Mouse (Mus musculus): ENCODE results near the gene Cbx8. TPM values are rescaled to one million over a fixed set of nuclear protein-coding genes. Genes with fewer than 3 reads are reported as not detected.

Gene Cbx8
- polyA plus RNA-seq, 1 experiment from 2014 or later: 9.8 TPM

DNA sequence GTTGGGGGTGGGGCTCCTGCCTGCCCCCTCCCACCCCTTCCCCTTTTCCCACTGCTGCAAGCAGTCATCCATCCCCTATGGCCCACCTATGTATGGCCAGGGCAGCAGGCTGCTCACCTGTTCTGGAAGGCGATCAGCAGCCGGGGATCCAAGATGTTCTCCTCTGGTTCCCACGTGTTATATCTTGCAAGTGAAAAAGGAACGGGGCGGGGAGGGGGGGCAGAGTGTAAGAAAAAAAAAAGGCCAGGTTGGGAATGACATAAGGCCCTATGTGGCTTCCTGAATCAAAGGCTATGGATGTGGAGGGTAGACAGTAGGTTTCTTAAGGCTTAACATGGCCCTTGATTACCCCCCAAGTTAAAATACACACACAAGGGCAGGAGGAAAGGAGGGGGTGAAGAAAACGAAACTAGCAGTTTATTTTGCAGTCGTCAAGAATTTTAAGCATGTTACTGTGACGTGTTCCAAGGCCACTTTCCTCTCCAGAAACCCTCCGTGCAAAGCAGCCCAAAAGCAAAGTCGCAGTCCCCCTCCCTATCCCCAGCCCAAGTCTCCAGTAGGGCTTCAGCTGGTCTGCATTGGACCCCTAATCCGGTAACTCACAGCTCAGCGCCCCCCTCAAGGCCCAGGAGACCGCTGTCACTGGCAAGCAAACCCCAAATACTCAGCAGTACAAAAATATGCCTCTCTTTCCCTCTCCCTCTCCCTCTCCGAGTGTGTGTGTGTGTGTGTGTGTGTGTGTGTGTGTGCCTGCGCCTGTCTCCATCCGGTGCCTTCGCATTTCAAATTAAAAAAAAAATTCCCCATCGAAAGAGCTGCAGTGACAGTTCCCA, 43.9 kb upstream of the Cbx8 start:
- Histone ChIP-seq H3K27ac (peak overlapping the region; percentile 98), H3K36me3 (replicated peaks; ENCODE audit: control insufficient read depth, insufficient read depth) (peaks cover 21% of the 10 kb centered on the region), H3K4me2 (replicated peaks) (peak overlapping the region; percentile 98), H3K4me1 (replicated peaks; ENCODE audit: control insufficient read depth, insufficient read depth, low read length) (peaks cover 52% of the 10 kb centered on the region), H3K9ac (peak overlapping the region; percentile 95), H3K9me3 (ENCODE audit: control insufficient read depth, low read length) (no peaks in the 10 kb centered on the region), H3K4me3 (replicated peaks; ENCODE audit: low read length) (peak overlapping the region; percentile 86), H3K27me3 (ENCODE audit: control insufficient read depth, insufficient read depth, low read length) (peaks cover 57% of the 10 kb centered on the region)
- 2% methylated on average over 18 of the region's 18 CpGs for WGBS
- ATAC-seq (ENCODE audit: low FRiP score) (no peak), DNase-seq (ENCODE audit: low spot score) (no peak)

DNA sequence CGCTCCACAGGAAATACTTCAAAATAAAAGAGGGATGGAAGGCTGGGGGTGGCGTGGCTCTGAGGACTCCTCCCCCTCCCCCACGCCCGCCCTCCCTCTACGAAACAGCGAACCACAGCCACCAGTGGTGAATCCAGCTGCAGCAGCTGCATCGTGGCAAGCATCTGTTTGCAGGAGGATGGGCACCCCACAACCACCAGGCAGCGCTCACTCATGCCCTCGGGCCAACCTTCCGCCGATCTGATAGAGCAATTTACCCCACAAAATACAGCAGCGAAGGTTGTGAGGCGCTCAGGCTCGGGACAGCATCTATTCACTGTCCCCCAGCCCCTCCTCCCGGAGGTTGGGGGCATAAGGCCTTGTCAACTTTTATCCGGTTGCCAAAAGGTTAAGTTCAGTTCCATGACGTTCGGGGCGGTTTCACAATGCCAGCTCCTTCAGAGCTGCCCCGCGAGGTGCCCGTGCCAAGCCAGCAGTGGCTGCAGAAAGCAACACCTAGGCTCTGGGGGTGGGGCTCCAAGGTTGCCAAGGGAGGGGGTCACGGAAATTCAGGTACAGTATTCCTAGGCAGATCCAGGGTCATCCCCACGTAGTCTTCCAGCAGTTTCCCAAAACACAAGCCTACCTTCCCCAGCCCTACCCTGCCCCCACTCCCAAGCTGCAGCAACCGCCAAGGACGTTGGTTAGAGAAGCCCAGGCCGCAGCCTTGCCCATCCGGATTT, 43.1 kb upstream of the Cbx8 start:
- WGBS: 3% methylated on average over 28 of the region's 28 CpGs
- DNase-seq (ENCODE audit: low spot score): no peak
- H3K27ac ChIP-seq: peak overlapping the region; percentile 98; the same call in 1 of the 2 replicates

DNA sequence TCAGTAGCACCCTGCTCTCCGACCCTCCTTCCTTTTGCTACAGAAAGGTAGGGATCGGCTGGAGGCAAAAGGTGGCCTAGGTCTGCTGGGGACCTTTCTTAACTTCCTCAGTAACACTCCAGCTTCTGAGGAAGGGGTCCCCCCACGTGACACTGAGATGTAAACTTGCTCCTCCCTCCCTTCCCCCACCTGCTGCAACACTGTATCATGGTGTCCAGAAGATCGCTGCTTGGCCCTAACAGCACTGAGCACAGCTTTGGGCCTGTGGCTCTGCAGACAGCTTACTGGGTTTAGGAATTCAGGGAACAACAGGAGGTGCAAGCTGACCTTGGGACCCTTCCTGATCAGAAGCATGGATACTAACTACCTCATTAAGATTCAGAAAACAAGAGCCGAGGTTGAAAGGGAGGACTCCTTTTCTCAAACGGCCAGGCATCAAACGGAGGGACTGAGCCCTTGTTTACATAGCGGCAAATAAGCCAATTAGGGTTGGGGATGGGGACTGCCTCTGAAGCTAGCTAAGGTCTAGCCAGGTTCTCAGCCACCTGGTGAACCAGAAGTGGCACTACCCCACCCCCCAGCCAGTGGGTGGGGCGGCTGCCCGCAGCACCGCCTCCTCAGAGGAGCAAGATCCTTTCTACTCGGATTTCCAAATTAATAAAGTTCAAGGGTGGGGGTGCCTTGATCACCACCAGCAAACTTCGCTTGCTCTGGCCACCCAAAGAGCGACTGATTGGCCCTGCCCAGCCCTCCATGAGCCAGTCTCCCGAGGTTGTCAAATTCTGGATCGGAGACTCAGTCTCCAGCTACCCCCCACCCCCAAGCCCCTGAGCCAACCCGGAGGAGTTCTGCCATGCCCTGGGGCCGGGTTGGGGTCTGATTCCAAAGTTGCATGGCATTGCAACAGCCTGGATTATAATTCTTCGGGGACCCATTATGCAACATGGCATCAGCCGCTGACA, 42.1 kb upstream of the Cbx8 start:
- WGBS: 13% methylated on average over 20 of the region's 20 CpGs
- peaks cover 42% of the 10 kb centered on the region for H3K27me3 ChIP-seq (ENCODE audit: control insufficient read depth, insufficient read depth, low read length)
- peak overlapping the region; percentile 95 for H3K9ac ChIP-seq
- DNase-seq (ENCODE audit: low spot score) (no peak), ATAC-seq (ENCODE audit: low FRiP score) (no peak)
- H3K4me1 ChIP-seq (replicated peaks; ENCODE audit: control insufficient read depth, insufficient read depth, low read length): peaks cover 66% of the 10 kb centered on the region
- no peaks in the 10 kb centered on the region for H3K9me3 ChIP-seq (ENCODE audit: control insufficient read depth, low read length)
- H3K4me2 ChIP-seq (replicated peaks): peak overlapping the region; percentile 98
- peaks cover 26% of the 10 kb centered on the region for H3K36me3 ChIP-seq (replicated peaks; ENCODE audit: control insufficient read depth, insufficient read depth)
- H3K27ac ChIP-seq: no peak overlapping the region
- peak overlapping the region; percentile 86 for H3K4me3 ChIP-seq (replicated peaks; ENCODE audit: low read length)

More for the DNA sequence above, 43.1 kb upstream of the Cbx8 start:
- H3K4me2 ChIP-seq (replicated peaks): peak overlapping the region; percentile 98
- peaks cover 52% of the 10 kb centered on the region for H3K27me3 ChIP-seq (ENCODE audit: control insufficient read depth, insufficient read depth, low read length)
- H3K9me3 ChIP-seq (ENCODE audit: control insufficient read depth, low read length): no peaks in the 10 kb centered on the region
- H3K36me3 ChIP-seq (replicated peaks; ENCODE audit: control insufficient read depth, insufficient read depth): peaks cover 26% of the 10 kb centered on the region
- no peak for ATAC-seq (ENCODE audit: low FRiP score)
- peak overlapping the region; percentile 86 for H3K4me3 ChIP-seq (replicated peaks; ENCODE audit: low read length)
- H3K4me1 ChIP-seq (replicated peaks; ENCODE audit: control insufficient read depth, insufficient read depth, low read length): peaks cover 57% of the 10 kb centered on the region
- peak overlapping the region; percentile 95 for H3K9ac ChIP-seq

DNA sequence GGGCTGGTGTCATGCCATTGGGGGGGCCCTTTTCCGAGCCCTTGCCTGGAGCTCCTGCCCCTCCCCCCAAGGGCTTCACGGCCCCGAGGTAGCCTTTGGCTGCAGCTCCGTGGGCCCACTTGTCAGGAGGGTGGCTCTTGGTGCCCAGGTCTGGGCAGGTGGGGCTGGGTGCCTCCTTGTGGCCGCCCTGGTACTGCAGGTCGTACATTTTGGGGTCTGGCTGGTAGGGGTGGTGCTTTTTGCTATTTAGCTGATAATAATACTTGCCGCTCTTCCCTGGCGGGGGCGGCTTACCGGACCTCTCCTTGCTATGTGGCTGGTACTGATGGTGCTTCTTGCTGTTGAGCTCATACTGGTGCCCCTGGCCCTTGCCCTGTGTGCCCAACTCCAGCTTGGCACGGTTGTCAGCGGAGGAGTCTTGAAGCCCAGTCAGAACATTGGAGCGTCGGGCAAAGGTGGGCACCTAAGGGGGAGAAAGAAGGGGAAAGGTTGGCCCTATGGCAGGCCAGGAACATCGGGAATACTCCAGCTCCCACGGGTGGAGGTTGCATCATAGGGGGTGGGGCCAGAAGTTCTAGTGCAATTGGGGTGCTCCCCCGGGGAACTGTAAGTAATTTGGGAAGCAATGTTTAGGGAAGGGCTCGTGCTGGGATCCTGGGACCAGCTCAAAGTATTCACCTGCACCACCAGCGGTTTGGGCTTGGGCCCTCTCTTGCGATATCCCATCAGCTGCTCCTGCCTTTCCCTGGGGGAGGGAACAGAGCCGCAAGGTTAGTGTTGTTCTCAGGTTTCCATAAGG, 41.3 kb upstream of the Cbx8 start:
- ATAC-seq (ENCODE audit: low FRiP score): no peak
- no peak for DNase-seq (ENCODE audit: low spot score)
- Histone ChIP-seq H3K36me3 (replicated peaks; ENCODE audit: control insufficient read depth, insufficient read depth) (peaks cover 29% of the 10 kb centered on the region), H3K9ac (0 out of 2 replicates have a peak overlapping the region, but pooled peaks have one; percentile 38), H3K4me2 (replicated peaks) (peak overlapping the region; percentile 98), H3K27ac (no peak overlapping the region), H3K4me1 (replicated peaks; ENCODE audit: control insufficient read depth, insufficient read depth, low read length) (peaks cover 66% of the 10 kb centered on the region), H3K9me3 (ENCODE audit: control insufficient read depth, low read length) (no peaks in the 10 kb centered on the region), H3K27me3 (ENCODE audit: control insufficient read depth, insufficient read depth, low read length) (peaks cover 33% of the 10 kb centered on the region), H3K4me3 (replicated peaks; ENCODE audit: low read length) (peak overlapping the region; percentile 86)
- 23% methylated on average over 21 of the region's 21 CpGs for WGBS

DNA sequence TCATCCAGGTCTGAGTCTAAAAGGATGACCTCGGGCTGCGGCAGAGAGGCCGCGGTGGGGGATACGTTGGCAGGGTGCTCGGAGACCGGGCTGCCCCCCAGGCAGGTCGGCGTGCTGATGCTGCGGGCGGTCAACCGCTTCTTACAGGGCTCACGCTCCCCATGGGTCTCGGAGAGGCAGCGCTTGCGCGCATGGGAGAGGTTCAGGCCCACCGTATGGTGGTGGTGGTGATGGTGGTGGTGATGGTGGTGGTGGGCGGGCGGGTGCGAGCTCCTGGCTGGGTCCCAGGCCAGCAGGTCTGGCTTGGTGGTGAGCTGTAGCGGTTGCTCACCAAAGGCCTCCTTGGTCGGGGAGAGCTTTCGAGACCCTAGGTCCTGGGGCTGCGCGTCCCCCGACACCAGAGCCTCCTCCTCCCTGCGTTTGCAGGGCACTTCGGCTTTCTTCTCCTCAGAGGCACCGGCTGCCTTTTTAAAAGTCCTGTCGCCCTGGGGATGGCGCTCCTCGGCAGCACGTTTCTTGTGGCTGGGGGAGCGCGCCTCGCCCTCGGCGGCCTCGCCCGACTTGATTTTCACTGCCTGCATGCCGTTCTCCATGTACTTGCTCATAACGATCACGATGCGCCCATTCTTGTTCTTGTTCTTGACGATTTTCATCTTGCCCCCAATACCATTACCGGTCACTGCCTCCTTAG, 40.5 kb upstream of the Cbx8 start:
- Histone ChIP-seq H3K4me3 (replicated peaks; ENCODE audit: low read length) (peak overlapping the region; percentile 8), H3K4me2 (replicated peaks) (peak overlapping the region; percentile 28), H3K27ac (no peak overlapping the region), H3K9ac (peak overlapping the region; percentile 38; the same call in 1 of the 2 replicates), H3K27me3 (ENCODE audit: control insufficient read depth, insufficient read depth, low read length) (peaks cover 28% of the 10 kb centered on the region), H3K9me3 (ENCODE audit: control insufficient read depth, low read length) (no peaks in the 10 kb centered on the region), H3K36me3 (replicated peaks; ENCODE audit: control insufficient read depth, insufficient read depth) (peaks cover 29% of the 10 kb centered on the region), H3K4me1 (replicated peaks; ENCODE audit: control insufficient read depth, insufficient read depth, low read length) (peaks cover 62% of the 10 kb centered on the region)
- no peak for DNase-seq (ENCODE audit: low spot score)
- no peak for ATAC-seq (ENCODE audit: low FRiP score)
- WGBS: 21% methylated on average over 47 of the region's 47 CpGs

DNA sequence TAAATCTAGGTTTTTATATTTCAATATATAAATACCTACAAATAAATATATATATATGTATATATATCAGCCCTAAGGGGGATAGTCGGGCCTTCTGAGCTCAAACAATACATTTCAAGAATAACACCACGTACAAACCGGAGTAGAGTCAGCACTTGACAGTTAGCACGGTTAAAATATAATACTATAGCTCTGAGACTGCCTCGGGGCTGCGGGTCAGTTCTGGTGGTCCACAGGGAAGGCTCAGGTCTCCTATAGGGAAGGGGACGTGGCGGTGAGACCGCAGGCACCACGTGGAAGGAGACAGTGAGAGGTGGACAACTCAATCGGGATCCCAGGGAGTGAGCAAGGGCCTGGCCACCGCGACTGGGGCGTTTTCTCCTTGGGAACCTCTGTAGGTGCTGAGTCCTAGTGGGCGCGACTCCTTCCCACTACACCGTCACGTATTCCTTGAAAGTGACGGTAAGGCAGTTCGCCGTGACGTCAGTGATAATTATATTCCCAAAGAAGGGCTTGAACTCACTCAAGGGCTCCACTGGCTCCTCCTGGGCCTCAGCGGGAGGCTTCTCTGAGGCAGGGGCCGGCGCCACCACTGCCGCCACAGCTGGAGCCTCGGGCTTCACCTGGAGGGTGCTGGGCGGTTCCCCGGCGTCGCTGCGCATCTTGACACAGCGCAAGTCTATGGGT, 39.8 kb upstream of the Cbx8 start:
- peaks cover 28% of the 10 kb centered on the region for H3K27me3 ChIP-seq (ENCODE audit: control insufficient read depth, insufficient read depth, low read length)
- H3K9ac ChIP-seq: peak overlapping the region; percentile 38; the same call in 1 of the 2 replicates
- H3K36me3 ChIP-seq (replicated peaks; ENCODE audit: control insufficient read depth, insufficient read depth): peaks cover 29% of the 10 kb centered on the region
- no peak for DNase-seq (ENCODE audit: low spot score)
- no peak for ATAC-seq (ENCODE audit: low FRiP score)
- 30% methylated on average over 33 of the region's 33 CpGs for WGBS
- no peaks in the 10 kb centered on the region for H3K9me3 ChIP-seq (ENCODE audit: control insufficient read depth, low read length)
- peak overlapping the region; percentile 8 for H3K4me3 ChIP-seq (replicated peaks; ENCODE audit: low read length)
- H3K27ac ChIP-seq: no peak overlapping the region
- peak overlapping the region; percentile 28 for H3K4me2 ChIP-seq (replicated peaks)
- H3K4me1 ChIP-seq (replicated peaks; ENCODE audit: control insufficient read depth, insufficient read depth, low read length): peaks cover 61% of the 10 kb centered on the region

DNA sequence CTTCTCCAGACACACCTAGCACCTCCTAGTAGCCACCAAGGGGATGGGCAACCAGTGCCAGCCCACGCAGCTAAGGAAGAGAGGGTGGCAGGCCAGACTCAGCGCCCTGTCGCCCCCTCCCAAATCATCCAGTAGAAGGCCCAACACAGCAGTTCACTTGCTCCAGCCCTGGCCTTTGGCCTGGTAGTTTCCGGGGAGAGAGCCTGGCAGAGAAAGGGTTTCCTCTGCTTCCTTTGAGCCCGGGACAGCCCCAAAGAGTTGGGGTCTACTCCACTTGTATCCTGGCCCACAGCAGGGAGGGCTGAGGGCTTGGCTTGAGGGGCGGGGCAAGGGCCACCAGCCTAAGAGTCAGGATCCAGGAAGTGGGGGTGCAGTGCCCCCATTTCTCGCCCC, 38.7 kb upstream of the Cbx8 start:
- ATAC-seq (ENCODE audit: low FRiP score): no peak
- H3K9ac ChIP-seq: peak overlapping the region; percentile 13; the same call in 1 of the 2 replicates
- H3K36me3 ChIP-seq (replicated peaks; ENCODE audit: control insufficient read depth, insufficient read depth): peaks cover 29% of the 10 kb centered on the region
- H3K27ac ChIP-seq: peak overlapping the region; percentile 33; the same call in 1 of the 2 replicates
- peaks cover 58% of the 10 kb centered on the region for H3K4me1 ChIP-seq (replicated peaks; ENCODE audit: control insufficient read depth, insufficient read depth, low read length)
- peak overlapping the region; percentile 41 for H3K4me2 ChIP-seq (replicated peaks)
- peaks cover 28% of the 10 kb centered on the region for H3K27me3 ChIP-seq (ENCODE audit: control insufficient read depth, insufficient read depth, low read length)
- WGBS: 27% methylated on average over 7 of the region's 7 CpGs
- DNase-seq (ENCODE audit: low spot score): no peak
- H3K9me3 ChIP-seq (ENCODE audit: control insufficient read depth, low read length): no peaks in the 10 kb centered on the region
- 0 out of 2 replicates have a peak overlapping the region, but pooled peaks have one; percentile 1 for H3K4me3 ChIP-seq (replicated peaks; ENCODE audit: low read length)

Data from hindbrain, embryonic 14.5 days (tissue).